ENCODE assay signal across 9 mouse cellular contexts in genomic region chr3:68935498-68935897, GRCm38 (mm10).
DNase-seq lines count a peak whose midpoint lies in the region; ATAC-seq lines count a peak whose summit lies in the region.
"Had no signal": no experiment of that assay in that cellular context is flagged by ENCODE, and none has a peak within 500 bp of the region (broad histone marks: within the 10 kb centered on the region; RNA-seq: fewer than 3 reads in every experiment).

No protein-coding gene starts in this region.

- no peaks in the 10 kb centered on the region for H3K36me3 ChIP-seq in embryonic facial prominence, embryonic 11.5 days (replicated peaks; ENCODE audit: control insufficient read depth, insufficient read depth, low read depth, low read length)
- H3K36me3 ChIP-seq in embryonic facial prominence, embryonic 10.5 days (replicated peaks): peaks cover 37% of the 10 kb centered on the region
- 0 out of 2 replicates have a peak, but pooled peaks cover 3% of the 10 kb centered on the region for H3K36me3 ChIP-seq in midbrain, embryonic 14.5 days (ENCODE audit: control insufficient read depth, insufficient read depth, low read length)
- no peaks in the 10 kb centered on the region for H3K36me3 ChIP-seq in midbrain, embryonic 15.5 days (replicated peaks)

- H3K4me3 ChIP-seq in embryonic facial prominence, embryonic 11.5 days (ENCODE audit: low read depth, low read length): no peak overlapping the region
- H3K4me3 ChIP-seq in embryonic facial prominence, embryonic 10.5 days: no peak overlapping the region
- no peak overlapping the region for H3K4me3 ChIP-seq in midbrain, embryonic 14.5 days (replicated peaks; ENCODE audit: low read depth, low read length)
- H3K4me3 ChIP-seq in midbrain, embryonic 15.5 days: no peak overlapping the region
- H3K4me3 ChIP-seq: forebrain, embryonic 12.5 days had no signal

- H3K4me1 ChIP-seq in embryonic facial prominence, embryonic 11.5 days (ENCODE audit: control insufficient read depth, insufficient read depth, low read length): no peaks in the 10 kb centered on the region
- H3K4me1 ChIP-seq in embryonic facial prominence, embryonic 10.5 days: no peaks in the 10 kb centered on the region
- H3K4me1 ChIP-seq in midbrain, embryonic 14.5 days (ENCODE audit: control insufficient read depth, insufficient read depth, low read length): no peaks in the 10 kb centered on the region
- H3K4me1 ChIP-seq in midbrain, embryonic 15.5 days: no peaks in the 10 kb centered on the region
- H3K4me1 ChIP-seq: forebrain, embryonic 12.5 days had no signal

- no peak overlapping the region for H3K27ac ChIP-seq in embryonic facial prominence, embryonic 11.5 days (replicated peaks; ENCODE audit: low read depth, low read length)
- no peak overlapping the region for H3K27ac ChIP-seq in embryonic facial prominence, embryonic 10.5 days (replicated peaks)
- no peak overlapping the region for H3K27ac ChIP-seq in midbrain, embryonic 14.5 days (replicated peaks; ENCODE audit: low read depth, low read length)
- no peak overlapping the region for H3K27ac ChIP-seq in midbrain, embryonic 15.5 days
- H3K27ac ChIP-seq: forebrain, embryonic 12.5 days had no signal

- H3K27me3 ChIP-seq in embryonic facial prominence, embryonic 11.5 days (ENCODE audit: control insufficient read depth, insufficient read depth, low read length): no peaks in the 10 kb centered on the region
- no peaks in the 10 kb centered on the region for H3K27me3 ChIP-seq in embryonic facial prominence, embryonic 10.5 days (replicated peaks; ENCODE audit: low read depth, poor library complexity, severe bottlenecking)
- no peaks in the 10 kb centered on the region for H3K27me3 ChIP-seq in midbrain, embryonic 14.5 days (ENCODE audit: control insufficient read depth, insufficient read depth, low read length)
- no peaks in the 10 kb centered on the region for H3K27me3 ChIP-seq in midbrain, embryonic 15.5 days (replicated peaks)
- H3K27me3 ChIP-seq: forebrain, embryonic 12.5 days had no signal

- no peak overlapping the region for H3K4me2 ChIP-seq in embryonic facial prominence, embryonic 11.5 days (ENCODE audit: low read depth, low read length)
- H3K4me2 ChIP-seq in midbrain, embryonic 14.5 days (ENCODE audit: low read length): no peak overlapping the region
- no peak overlapping the region for H3K4me2 ChIP-seq in midbrain, embryonic 15.5 days
- H3K4me2 ChIP-seq: forebrain, embryonic 12.5 days had no signal

- H3K9ac ChIP-seq in embryonic facial prominence, embryonic 11.5 days (replicated peaks; ENCODE audit: low read length): no peak overlapping the region
- no peak overlapping the region for H3K9ac ChIP-seq in midbrain, embryonic 14.5 days (replicated peaks; ENCODE audit: low read length)
- no peak overlapping the region for H3K9ac ChIP-seq in midbrain, embryonic 15.5 days
- H3K9ac ChIP-seq: forebrain, embryonic 12.5 days had no signal

- WGBS in embryonic facial prominence, embryonic 11.5 days: 88% methylated on average over 1 of the region's 1 CpGs
- 88% methylated on average over 1 of the region's 1 CpGs for WGBS in embryonic facial prominence, embryonic 10.5 days
- 85% methylated on average over 1 of the region's 1 CpGs for WGBS in midbrain, embryonic 14.5 days
- WGBS in midbrain, embryonic 15.5 days: 94% methylated on average over 1 of the region's 1 CpGs

- no peak for ATAC-seq in embryonic facial prominence, embryonic 11.5 days (replicated peaks; ENCODE audit: insufficient number of reproducible peaks, low FRiP score, low TSS enrichment, low read depth)
- no peak for ATAC-seq in midbrain, embryonic 14.5 days (ENCODE audit: low FRiP score, low TSS enrichment)
- ATAC-seq in midbrain, embryonic 15.5 days (replicated peaks): no peak

- peak; percentile 29 for DNase-seq in embryonic facial prominence, embryonic 11.5 days (ENCODE audit: low spot score)
- DNase-seq in embryonic facial prominence, embryonic 10.5 days (ENCODE audit: low spot score): no peak
- peak; percentile 6 for DNase-seq in midbrain, embryonic 14.5 days
- DNase-seq in embryo, embryonic 11.5 days (ENCODE audit: low read depth, low spot score): peak; percentile 4
- peak; percentile 45 for DNase-seq in thymus, postnatal 25 days
- no peak for DNase-seq in ovary, postnatal 10 days (ENCODE audit: low spot score)
- DNase-seq in gastrocnemius, postnatal 14 days: no peak

- intact Hi-C loops in gastrocnemius, postnatal 14 days (cut with DNase I; ENCODE audit: low total_unique reads): no loop called here

- H3K9me3 ChIP-seq in embryonic facial prominence, embryonic 11.5 days (replicated peaks; ENCODE audit: control insufficient read depth, low read length): no peaks in the 10 kb centered on the region
- peaks cover 5% of the 10 kb centered on the region; the same call in 1 of the 2 replicates for H3K9me3 ChIP-seq in embryonic facial prominence, embryonic 10.5 days
- no peaks in the 10 kb centered on the region for H3K9me3 ChIP-seq in midbrain, embryonic 14.5 days (ENCODE audit: control insufficient read depth, low read length)
- H3K9me3 ChIP-seq in midbrain, embryonic 15.5 days: no peaks in the 10 kb centered on the region
- H3K9me3 ChIP-seq: forebrain, embryonic 12.5 days had no signal

Comparison
In these comparisons a context has a peak if more than half of its experiments do, and no peak if none do; other contexts are left out.
1. DNase-seq: peak in embryonic facial prominence, embryonic 11.5 days (single experiment), midbrain, embryonic 14.5 days (single experiment), embryo, embryonic 11.5 days (single experiment) and thymus, postnatal 25 days (single experiment); none in embryonic facial prominence, embryonic 10.5 days (single experiment), ovary, postnatal 10 days (single experiment) and gastrocnemius, postnatal 14 days (single experiment).